Mouse (Mus musculus): Measurements from ENCODE around the gene Tshr. TPM values are rescaled to one million over a fixed set of nuclear protein-coding genes. Genes with fewer than 3 reads are reported as not detected.
"Not testable (repeated sequence)": the region's sequence is repeated elsewhere in the genome, so short reads cannot be mapped to it uniquely, and the experiment has no call there.

Tshr gene
- total RNA-seq, 2 experiments from 2014 or later: 0.23 to 0.37 TPM

GRCm38 (mm10) chr12:91495497-91496225 lies 111.3 kb downstream of the Tshr start:
- intact Hi-C loops (cut with DNase I): no loop called here
- no peak for DNase-seq (ENCODE audit: low spot score in 2 of 2)

- DNase-seq (ENCODE audit: low spot score in 2 of 2): no peak
- intact Hi-C loops (cut with DNase I): no loop called here
These were observed 111.8 kb downstream of the Tshr start for GRCm38 (mm10) chr12:91496226-91496558.

GRCm38 (mm10) chr12:91500475-91500874 lies 116.1 kb downstream of the Tshr start:
- DNase-seq (ENCODE audit: low spot score in 2 of 2): no peak
- intact Hi-C loops (cut with DNase I): no loop called here

- no peak for DNase-seq (ENCODE audit: low spot score in 2 of 2)
- intact Hi-C loops (cut with DNase I): no loop called here
These were observed 127.4 kb downstream of the Tshr start for GRCm38 (mm10) chr12:91511766-91512165.

- DNase-seq (ENCODE audit: low spot score in 2 of 2): no peak
- intact Hi-C loops (cut with DNase I): no loop called here
These were observed 129.6 kb downstream of the Tshr start for GRCm38 (mm10) chr12:91513980-91514379.

- intact Hi-C loops (cut with DNase I): no loop called here
- DNase-seq (ENCODE audit: low spot score in 2 of 2): no peak
These were observed 133.4 kb downstream of the Tshr start for GRCm38 (mm10) chr12:91517808-91518207.

- no peak for DNase-seq (ENCODE audit: low spot score in 2 of 2)
- intact Hi-C loops (cut with DNase I): no loop called here
These were observed 139.3 kb downstream of the Tshr start for GRCm38 (mm10) chr12:91523626-91524025.

GRCm38 (mm10) chr12:91534514-91534913 lies 150.2 kb downstream of the Tshr start:
- intact Hi-C loops (cut with DNase I): no loop called here
- DNase-seq (ENCODE audit: low spot score in 2 of 2): no peak

GRCm38 (mm10) chr12:91540202-91540601 lies 155.8 kb downstream of the Tshr start:
- intact Hi-C loops (cut with DNase I): no loop called here
- no peak for DNase-seq (ENCODE audit: low spot score in 2 of 2)

GRCm38 (mm10) chr12:91549471-91549870 lies 165.1 kb downstream of the Tshr start:
- intact Hi-C loops (cut with DNase I): no loop called here
- DNase-seq (ENCODE audit: low spot score in 2 of 2): no peak

GRCm38 (mm10) chr12:91551773-91552526 lies 167.6 kb downstream of the Tshr start:
- peak; percentile 75 to 80 for DNase-seq (ENCODE audit: low spot score in 2 of 2)
- intact Hi-C loops (cut with DNase I): no loop called here

- intact Hi-C loops (cut with DNase I): not testable (repeated sequence)
These were observed 173.1 kb downstream of the Tshr start for GRCm38 (mm10) chr12:91557358-91558005.

GRCm38 (mm10) chr12:91558152-91558551 lies 173.8 kb downstream of the Tshr start:
- intact Hi-C loops (cut with DNase I); DNase-seq (ENCODE audit: low spot score in 2 of 2): not testable (repeated sequence)

More at GRCm38 (mm10) chr12:91557358-91558005, 173.1 kb downstream of the Tshr start:
- not testable (repeated sequence) for DNase-seq (ENCODE audit: low spot score in 2 of 2)

GRCm38 (mm10) chr12:91567145-91567544 lies 182.8 kb downstream of the Tshr start:
- DNase-seq (ENCODE audit: low spot score in 2 of 2): no peak
- intact Hi-C loops (cut with DNase I): loop anchor here (5.0 kb wide), 1 partner anchor 165 kb away; no protein-coding TSS in a partner anchor

- no peak for DNase-seq (ENCODE audit: low spot score in 2 of 2)
- intact Hi-C loops (cut with DNase I): loop anchor here (5.0 kb wide), 1 partner anchor 167 kb away; no protein-coding TSS in a partner anchor
These were observed 184.9 kb downstream of the Tshr start for GRCm38 (mm10) chr12:91569255-91569654.

- intact Hi-C loops (cut with DNase I): no loop called here
- no peak for DNase-seq (ENCODE audit: low spot score in 2 of 2)
These were observed 187.3 kb downstream of the Tshr start for GRCm38 (mm10) chr12:91571708-91572107.

GRCm38 (mm10) chr12:91579665-91580064 lies 195.3 kb downstream of the Tshr start:
- intact Hi-C loops (cut with DNase I): no loop called here
- no peak for DNase-seq (ENCODE audit: low spot score in 2 of 2)

GRCm38 (mm10) chr12:91581204-91582070 lies 197.1 kb downstream of the Tshr start:
- intact Hi-C loops (cut with DNase I): no loop called here

GRCm38 (mm10) chr12:91582362-91583002 lies 198.1 kb downstream of the Tshr start:
- intact Hi-C loops (cut with DNase I): no loop called here
- DNase-seq (ENCODE audit: low spot score in 2 of 2): no peak

More at GRCm38 (mm10) chr12:91581204-91582070, 197.1 kb downstream of the Tshr start:
- DNase-seq (ENCODE audit: low spot score in 2 of 2): no peak
